Comparison of ENCODE assay signal across 8 mouse cellular contexts in the genomic region with DNA sequence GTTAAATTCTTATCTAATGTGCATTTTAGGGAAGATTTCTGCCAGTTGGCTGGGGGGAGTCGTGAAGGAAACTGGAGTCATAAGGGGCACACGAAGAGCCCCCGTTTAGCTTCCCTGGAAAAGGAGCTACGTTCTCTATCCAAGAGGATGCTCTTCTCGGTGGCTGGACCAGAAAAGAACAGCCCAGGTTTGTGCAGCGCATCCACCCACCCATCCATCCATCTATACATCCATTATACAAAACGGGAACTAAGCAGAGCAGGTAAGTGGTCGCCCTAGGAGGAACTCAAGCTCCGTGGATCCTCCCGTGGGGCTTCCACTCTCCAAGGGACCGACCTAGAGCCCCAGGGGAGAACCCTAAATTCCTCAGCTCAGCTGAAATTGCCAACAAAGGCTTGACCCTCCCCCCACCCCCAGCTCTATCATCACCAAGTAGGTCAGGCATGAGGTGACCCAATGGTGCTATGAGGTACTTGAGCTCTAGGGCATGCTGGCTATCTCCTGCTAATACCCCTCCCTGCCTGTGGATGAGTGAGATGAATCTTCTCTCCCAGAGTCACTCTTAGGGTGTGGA. TPM values are rescaled to one million over a fixed set of nuclear protein-coding genes. Genes with fewer than 3 reads are reported as not detected.
DNase-seq lines count a peak whose midpoint lies in the region; ATAC-seq and TF ChIP-seq lines count a peak whose summit lies in the region.

No protein-coding gene starts in this region.

- no peak for TF ChIP-seq CTCF in hindbrain, postnatal 0 days (IDR thresholded peaks at IDR 0.05; ENCODE audit: low read depth)

- peaks cover 13% of the 10 kb centered on the region for H3K4me1 ChIP-seq in heart, embryonic 15.5 days (replicated peaks)
- peaks cover 27% of the 10 kb centered on the region for H3K4me1 ChIP-seq in embryonic facial prominence, embryonic 10.5 days
- peaks cover 5% of the 10 kb centered on the region; the same call in 1 of the 2 replicates for H3K4me1 ChIP-seq in hindbrain, postnatal 0 days (ENCODE audit: insufficient read depth, low read length)

- no peak for DNase-seq in heart, adult 8-10 months (ENCODE audit: low spot score)
- DNase-seq in embryonic facial prominence, embryonic 10.5 days (ENCODE audit: low spot score), result peak; percentile 43
- no peak for DNase-seq in hindbrain, postnatal 0 days (ENCODE audit: low spot score)
- DNase-seq in neural tube, embryonic 10.5 days (ENCODE audit: extremely low spot score, low spot score), result peak; percentile 35
- DNase-seq in adrenal gland, adult 2 months, result no peak
- DNase-seq in lung, postnatal 10 days, result no peak
- DNase-seq in left cerebral cortex, adult 9 months (ENCODE audit: low spot score in 2 of 2), result no peak

- 6% methylated on average over 11 of the region's 11 CpGs for WGBS in heart, embryonic 15.5 days
- 7% methylated on average over 11 of the region's 11 CpGs for WGBS in embryonic facial prominence, embryonic 10.5 days
- 1% methylated on average over 11 of the region's 11 CpGs for WGBS in hindbrain, postnatal 0 days

- no peak overlapping the region for H3K27ac ChIP-seq in heart, embryonic 15.5 days
- H3K27ac ChIP-seq in embryonic facial prominence, embryonic 10.5 days (replicated peaks), result peak overlapping the region; percentile 88
- H3K27ac ChIP-seq in hindbrain, postnatal 0 days, result peak overlapping the region; percentile 82

- no peaks in the 10 kb centered on the region for H3K9me3 ChIP-seq in heart, embryonic 15.5 days (replicated peaks)
- H3K9me3 ChIP-seq in embryonic facial prominence, embryonic 10.5 days, result no peaks in the 10 kb centered on the region
- no peaks in the 10 kb centered on the region for H3K9me3 ChIP-seq in hindbrain, postnatal 0 days (ENCODE audit: low read length)

- H3K4me3 ChIP-seq in heart, embryonic 15.5 days, result peak overlapping the region; percentile 47
- H3K4me3 ChIP-seq in embryonic facial prominence, embryonic 10.5 days, result peak overlapping the region; percentile 66
- H3K4me3 ChIP-seq in hindbrain, postnatal 0 days (ENCODE audit: low read length), result peak overlapping the region; percentile 61

- H3K27me3 ChIP-seq in heart, embryonic 15.5 days, result peaks cover 23% of the 10 kb centered on the region
- H3K27me3 ChIP-seq in embryonic facial prominence, embryonic 10.5 days (replicated peaks; ENCODE audit: low read depth, poor library complexity, severe bottlenecking), result peaks cover 15% of the 10 kb centered on the region
- H3K27me3 ChIP-seq in hindbrain, postnatal 0 days (ENCODE audit: insufficient read depth, low read length), result no peaks in the 10 kb centered on the region

- peak overlapping the region; percentile 53 for H3K9ac ChIP-seq in heart, embryonic 15.5 days
- H3K9ac ChIP-seq in hindbrain, postnatal 0 days (replicated peaks; ENCODE audit: low read length), result peak overlapping the region; percentile 64

- H3K4me2 ChIP-seq in heart, embryonic 15.5 days, result peak overlapping the region; percentile 72
- peak overlapping the region; percentile 74 for H3K4me2 ChIP-seq in hindbrain, postnatal 0 days (ENCODE audit: low read depth, low read length)

- no peaks in the 10 kb centered on the region for H3K36me3 ChIP-seq in heart, embryonic 15.5 days
- peaks cover 29% of the 10 kb centered on the region for H3K36me3 ChIP-seq in embryonic facial prominence, embryonic 10.5 days (replicated peaks)
- no peaks in the 10 kb centered on the region for H3K36me3 ChIP-seq in hindbrain, postnatal 0 days (ENCODE audit: insufficient read depth, low read length)

- no peak for ATAC-seq in heart, embryonic 15.5 days (replicated peaks; ENCODE audit: insufficient number of reproducible peaks, insufficient read depth, low FRiP score, low read depth)
- peak; percentile 36; the same call in 1 of the 2 replicates for ATAC-seq in hindbrain, postnatal 0 days

RNA-seq across cellular contexts. Expression of a gene that starts 0.7 kb away (rescaled TPM):
- 36.8 and 54.5 TPM in 2 replicates for polyA plus RNA-seq in heart, embryonic 15.5 days (2015; fragmentation: Nextera tagmentation; extraction: Ambion mirVana)
- total RNA-seq in heart, adult 8-10 months (2022), result 10 to 100 TPM; 30.2 to 31.3 (median 31.0) TPM
- 46.7 and 49.4 TPM in 2 replicates for polyA plus RNA-seq in embryonic facial prominence, embryonic 10.5 days (2016; fragmentation: Nextera tagmentation; extraction: Ambion mirVana)
- 42.0 and 57.6 TPM in 2 replicates for total RNA-seq in hindbrain, postnatal 0 days (2014; rRNA removed)
- polyA plus RNA-seq in hindbrain, postnatal 0 days (2015; fragmentation: Nextera tagmentation; extraction: Ambion mirVana), result 19.0 and 20.7 TPM in 2 replicates
- 100 to 1,000 TPM in 1 of 2 experiments, 10 to 100 TPM in 1; 93.7 to 129 TPM for total RNA-seq in adrenal gland, adult 2 months (2021)
- polyA plus RNA-seq in adrenal gland, adult 2 months (2012; rRNA removed), result 101 and 134 TPM in 2 replicates

RNA-seq across cellular contexts. Expression of a gene that starts 13.5 kb away (rescaled TPM):
- 29.9 and 30.3 TPM in 2 replicates for polyA plus RNA-seq in heart, embryonic 15.5 days (2015; fragmentation: Nextera tagmentation; extraction: Ambion mirVana)
- 10 to 100 TPM; 14.7 to 17.9 (median 17.1) TPM for total RNA-seq in heart, adult 8-10 months (2022)
- 69.2 and 71.5 TPM in 2 replicates for polyA plus RNA-seq in embryonic facial prominence, embryonic 10.5 days (2016; fragmentation: Nextera tagmentation; extraction: Ambion mirVana)
- 4.7 and 8.8 TPM in 2 replicates for total RNA-seq in hindbrain, postnatal 0 days (2014; rRNA removed)
- 54.8 and 56.4 TPM in 2 replicates for polyA plus RNA-seq in hindbrain, postnatal 0 days (2015; fragmentation: Nextera tagmentation; extraction: Ambion mirVana)
- total RNA-seq in adrenal gland, adult 2 months (2021), result 10 to 100 TPM; 42.0 to 57.2 TPM
- polyA plus RNA-seq in adrenal gland, adult 2 months (2012; rRNA removed), result 21.3 and 22.5 TPM in 2 replicates

RNA-seq across cellular contexts. Expression of a gene that starts 21.7 kb away (rescaled TPM):
- polyA plus RNA-seq in heart, embryonic 15.5 days (2015; fragmentation: Nextera tagmentation; extraction: Ambion mirVana), result 806 and 862 TPM in 2 replicates
- total RNA-seq in heart, adult 8-10 months (2022), result 100 to 1,000 TPM; 175 to 339 (median 222) TPM
- 241 and 316 TPM in 2 replicates for polyA plus RNA-seq in embryonic facial prominence, embryonic 10.5 days (2016; fragmentation: Nextera tagmentation; extraction: Ambion mirVana)
- 67.6 and 91.5 TPM in 2 replicates for total RNA-seq in hindbrain, postnatal 0 days (2014; rRNA removed)
- polyA plus RNA-seq in hindbrain, postnatal 0 days (2015; fragmentation: Nextera tagmentation; extraction: Ambion mirVana), result 141 and 144 TPM in 2 replicates
- total RNA-seq in adrenal gland, adult 2 months (2021), result 100 to 1,000 TPM; 386 to 613 TPM
- 341 and 382 TPM in 2 replicates for polyA plus RNA-seq in adrenal gland, adult 2 months (2012; rRNA removed)

RNA-seq across cellular contexts. Expression of a gene that starts 34.5 kb away (rescaled TPM):
- polyA plus RNA-seq in heart, embryonic 15.5 days (2015; fragmentation: Nextera tagmentation; extraction: Ambion mirVana), result 16.2 and 20.4 TPM in 2 replicates
- 1 to 10 TPM in 2 of 4 experiments, under 1 TPM in 2; 0.69 to 1.0 (median 0.88) TPM for total RNA-seq in heart, adult 8-10 months (2022)
- polyA plus RNA-seq in embryonic facial prominence, embryonic 10.5 days (2016; fragmentation: Nextera tagmentation; extraction: Ambion mirVana), result 32.6 and 36.5 TPM in 2 replicates
- total RNA-seq in hindbrain, postnatal 0 days (2014; rRNA removed), result 300 and 339 TPM in 2 replicates
- polyA plus RNA-seq in hindbrain, postnatal 0 days (2015; fragmentation: Nextera tagmentation; extraction: Ambion mirVana), result 124 and 141 TPM in 2 replicates
- total RNA-seq in adrenal gland, adult 2 months (2021), result 1 to 10 TPM; 2.4 to 5.7 TPM
- 18.8 and 30.1 TPM in 2 replicates for polyA plus RNA-seq in adrenal gland, adult 2 months (2012; rRNA removed)

RNA-seq across cellular contexts. Expression of a gene that starts 48.7 kb away (rescaled TPM):
- polyA plus RNA-seq in heart, embryonic 15.5 days (2015; fragmentation: Nextera tagmentation; extraction: Ambion mirVana), result 15.1 and 24.5 TPM in 2 replicates
- total RNA-seq in heart, adult 8-10 months (2022), result 1 to 10 TPM; 2.6 to 6.3 (median 4.1) TPM
- 35.6 and 36.1 TPM in 2 replicates for polyA plus RNA-seq in embryonic facial prominence, embryonic 10.5 days (2016; fragmentation: Nextera tagmentation; extraction: Ambion mirVana)
- 2.4 and 6.2 TPM in 2 replicates for total RNA-seq in hindbrain, postnatal 0 days (2014; rRNA removed)
- polyA plus RNA-seq in hindbrain, postnatal 0 days (2015; fragmentation: Nextera tagmentation; extraction: Ambion mirVana), result 4.4 and 5.5 TPM in 2 replicates
- 10 to 100 TPM in 1 of 2 experiments, 1 to 10 TPM in 1; 4.6 to 11.0 TPM for total RNA-seq in adrenal gland, adult 2 months (2021)
- polyA plus RNA-seq in adrenal gland, adult 2 months (2012; rRNA removed), result 54.1 and 60.0 TPM in 2 replicates

Comparison
In these comparisons a context has a peak if more than half of its experiments do, and no peak if none do; other contexts are left out.
1. DNase-seq: peak in embryonic facial prominence, embryonic 10.5 days (single experiment) and neural tube, embryonic 10.5 days (single experiment); none in heart, adult 8-10 months (single experiment), hindbrain, postnatal 0 days (single experiment), adrenal gland, adult 2 months (single experiment), lung, postnatal 10 days (single experiment) and left cerebral cortex, adult 9 months (0 of 2).
2. Peak in every context shown above with its lines, with median percentiles within 50 percentile points of each other: H3K4me3 ChIP-seq.